Mouse (Mus musculus): ENCODE data around the gene Tfap2d. TPM values are rescaled to one million over a fixed set of nuclear protein-coding genes. Genes with fewer than 3 reads are reported as not detected.

Gene Tfap2d
- polyA plus RNA-seq, 1 experiment = not detected

DNA sequence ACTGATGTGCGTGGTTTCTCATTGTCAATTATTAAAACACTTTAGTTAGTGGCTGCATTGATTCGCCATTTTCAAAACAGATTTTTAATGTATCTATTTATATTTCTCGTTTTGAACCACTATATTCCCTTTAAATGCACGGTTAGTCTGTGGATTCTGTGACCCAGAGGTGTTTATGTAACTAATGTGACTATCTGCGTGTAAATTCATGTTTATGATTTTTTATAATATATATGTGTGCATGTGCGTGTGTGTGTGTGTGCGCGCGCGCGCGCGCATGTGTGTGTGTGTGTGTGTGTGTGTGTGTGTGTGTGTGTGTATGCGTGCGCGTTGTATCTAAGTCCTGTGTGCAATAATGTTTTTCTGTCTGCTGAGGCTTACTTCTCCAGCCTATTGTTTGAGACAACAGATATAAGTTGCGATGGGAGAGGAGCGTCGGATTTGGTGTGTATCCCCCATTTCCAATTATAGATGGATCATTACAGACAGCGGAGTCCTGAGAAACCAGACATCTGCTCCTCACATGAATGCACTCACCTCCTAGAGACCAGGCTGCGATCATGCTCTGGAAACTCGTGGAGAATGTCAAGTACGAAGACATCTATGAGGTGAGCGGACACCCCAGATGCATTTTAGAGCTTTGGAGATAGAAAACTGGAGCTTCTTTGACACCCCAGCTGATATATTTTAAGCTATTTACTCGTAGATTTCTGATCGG is 106.0 kb downstream of the Tfap2d start, which contains the start of gene Tfap2b:
TSS of gene Tfap2b (plus strand) at position 274 of the 718 bp plus-strand sequence.
- no peaks in the 10 kb centered on the region for H3K4me1 ChIP-seq (ENCODE audit: control insufficient read depth)
- no peak within 1 kb of the TSS for H3K4me3 ChIP-seq (replicated peaks)
- peaks cover 77% of the 10 kb centered on the region for H3K27me3 ChIP-seq (ENCODE audit: control insufficient read depth)
- H3K36me3 ChIP-seq (ENCODE audit: control insufficient read depth) = no peaks in the 10 kb centered on the region
- TF ChIP-seq GATA1 (IDR thresholded peaks at IDR 0.05; ENCODE audit: low read length) (no peak), TAL1 (IDR thresholded peaks at IDR 0.05; ENCODE audit: low read length) (no peak)
- H3K9me3 ChIP-seq (ENCODE audit: control insufficient read depth, low read length) = no peaks in the 10 kb centered on the region

DNA sequence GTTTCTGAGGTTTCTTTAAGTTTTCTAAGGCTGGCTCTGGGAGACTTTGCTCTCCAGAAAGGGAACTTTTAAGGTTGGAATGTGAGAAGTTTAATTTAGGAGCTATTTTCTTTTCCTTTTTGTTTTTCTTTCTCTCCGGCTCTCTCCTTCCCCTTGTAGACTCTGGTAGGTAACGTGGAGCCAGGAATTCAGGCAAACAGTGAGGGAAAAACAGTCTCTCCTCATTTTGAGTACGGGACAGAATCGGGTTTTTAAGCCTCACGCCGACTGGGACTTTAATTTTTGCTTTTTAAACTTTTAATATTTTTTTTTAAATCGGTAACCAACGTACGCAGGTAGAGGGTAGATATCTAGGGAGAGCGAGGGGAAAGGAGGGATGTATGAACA is 106.5 kb downstream of the Tfap2d start:
- H3K4me1 ChIP-seq (ENCODE audit: control insufficient read depth) = no peaks in the 10 kb centered on the region
- H3K27me3 ChIP-seq (ENCODE audit: control insufficient read depth) = peaks cover 83% of the 10 kb centered on the region
- no peaks in the 10 kb centered on the region; the same call in 1 of the 2 replicates for H3K9me3 ChIP-seq (ENCODE audit: control insufficient read depth, low read length)
- H3K4me3 ChIP-seq (replicated peaks) = no peak overlapping the region
- TF ChIP-seq GATA1 (IDR thresholded peaks at IDR 0.05; ENCODE audit: low read length) (no peak), TAL1 (IDR thresholded peaks at IDR 0.05; ENCODE audit: low read length) (no peak)
- H3K36me3 ChIP-seq (ENCODE audit: control insufficient read depth) = no peaks in the 10 kb centered on the region

DNA sequence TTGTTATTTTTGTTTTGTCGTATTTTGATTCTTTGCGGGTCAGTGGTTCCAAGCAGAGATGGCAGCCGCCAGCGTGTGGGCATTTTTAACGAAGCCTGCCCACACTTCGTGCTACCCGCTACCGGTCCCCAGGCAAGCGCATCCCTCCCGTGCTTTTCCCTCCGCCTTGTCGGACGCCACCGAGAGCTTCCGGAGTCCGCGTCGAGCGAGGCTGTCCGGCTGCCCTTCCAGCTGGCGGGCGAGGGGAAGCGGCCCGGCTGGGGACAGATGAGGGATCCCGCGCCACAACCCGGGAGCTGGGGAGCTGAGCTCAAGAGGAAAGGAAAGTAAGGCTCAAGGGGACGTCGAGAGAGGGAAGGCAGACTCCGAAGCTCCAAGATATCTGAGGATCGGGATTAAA is 107.0 kb downstream of the Tfap2d start:
- H3K4me1 ChIP-seq (ENCODE audit: control insufficient read depth) = no peaks in the 10 kb centered on the region
- no peaks in the 10 kb centered on the region for H3K36me3 ChIP-seq (ENCODE audit: control insufficient read depth)
- TF ChIP-seq GATA1 (IDR thresholded peaks at IDR 0.05; ENCODE audit: low read length) (no peak), TAL1 (IDR thresholded peaks at IDR 0.05; ENCODE audit: low read length) (no peak)
- no peaks in the 10 kb centered on the region; the same call in 1 of the 2 replicates for H3K9me3 ChIP-seq (ENCODE audit: control insufficient read depth, low read length)
- H3K27me3 ChIP-seq (ENCODE audit: control insufficient read depth) = peaks cover 87% of the 10 kb centered on the region
- no peak overlapping the region for H3K4me3 ChIP-seq (replicated peaks)

DNA sequence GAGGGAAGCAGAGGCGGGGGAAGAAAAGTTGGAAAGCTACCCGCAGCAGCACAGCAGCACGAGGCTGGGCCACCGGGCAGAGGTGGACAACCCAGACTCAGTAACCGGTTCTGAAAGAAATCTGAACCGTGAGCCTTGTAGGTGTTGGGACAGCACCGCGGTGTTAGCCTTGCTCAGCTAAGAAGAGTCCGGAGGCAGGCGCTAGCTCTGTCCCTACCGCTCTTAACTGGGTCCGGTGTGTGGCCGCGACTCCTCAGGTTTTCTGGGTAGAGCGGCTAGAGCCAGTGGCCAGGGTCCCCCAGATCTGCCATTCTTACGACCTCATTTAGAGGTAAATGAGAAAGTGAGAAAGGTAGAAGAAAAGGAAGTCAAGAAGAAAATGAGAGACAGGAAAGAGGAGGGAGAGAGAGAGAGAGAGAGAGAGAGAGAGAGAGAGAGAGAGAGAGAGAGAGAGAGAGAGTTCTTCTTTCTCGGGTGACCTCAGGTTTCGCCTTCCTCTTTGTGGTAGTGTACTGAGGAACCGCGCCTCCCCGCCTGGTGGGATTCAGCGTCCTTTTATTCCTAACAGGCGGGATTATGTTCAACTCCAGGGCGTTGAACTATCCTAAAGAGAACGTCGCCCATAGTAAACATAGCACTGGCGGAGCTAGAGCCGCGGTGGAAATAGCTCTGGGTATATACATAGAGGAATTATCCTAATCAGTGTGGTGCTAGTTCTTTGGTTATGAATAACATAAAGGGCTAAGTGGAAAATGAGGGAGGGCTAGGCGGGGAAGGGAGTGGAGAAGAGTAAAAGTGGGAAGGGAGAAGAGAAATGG is 107.6 kb downstream of the Tfap2d start:
- Histone ChIP-seq H3K4me1 (ENCODE audit: control insufficient read depth) (no peaks in the 10 kb centered on the region), H3K27me3 (ENCODE audit: control insufficient read depth) (peaks cover 93% of the 10 kb centered on the region), H3K36me3 (ENCODE audit: control insufficient read depth) (no peaks in the 10 kb centered on the region), H3K9me3 (ENCODE audit: control insufficient read depth, low read length) (no peaks in the 10 kb centered on the region; the same call in 1 of the 2 replicates), H3K4me3 (replicated peaks) (no peak overlapping the region)
- TF ChIP-seq TAL1 (IDR thresholded peaks at IDR 0.05; ENCODE audit: low read length) (no peak), GATA1 (IDR thresholded peaks at IDR 0.05; ENCODE audit: low read length) (no peak)

DNA sequence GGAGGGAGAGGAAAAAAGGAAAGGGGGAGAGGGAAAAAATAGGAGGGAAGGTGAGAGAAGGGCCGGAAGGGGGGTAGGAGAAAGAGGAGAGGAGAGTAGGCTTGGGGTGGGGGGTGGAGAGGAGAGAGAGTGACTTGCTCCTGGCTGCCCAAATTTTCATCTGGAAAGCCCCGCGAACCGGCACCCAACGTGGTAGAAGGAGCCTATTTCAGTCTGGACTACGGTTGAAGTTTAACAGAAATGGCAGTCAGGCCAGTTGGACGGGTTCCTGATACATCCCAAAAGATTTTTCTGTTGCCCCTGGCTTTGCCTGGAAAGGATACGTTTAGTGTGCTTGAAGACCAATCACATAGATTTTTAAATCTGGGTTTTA is 108.2 kb downstream of the Tfap2d start:
- Histone ChIP-seq H3K36me3 (ENCODE audit: control insufficient read depth) (no peaks in the 10 kb centered on the region), H3K4me3 (replicated peaks) (no peak overlapping the region), H3K9me3 (ENCODE audit: control insufficient read depth, low read length) (no peaks in the 10 kb centered on the region; the same call in 1 of the 2 replicates), H3K27me3 (ENCODE audit: control insufficient read depth) (peaks cover 89% of the 10 kb centered on the region), H3K4me1 (ENCODE audit: control insufficient read depth) (no peaks in the 10 kb centered on the region)
- TF ChIP-seq TAL1 (IDR thresholded peaks at IDR 0.05; ENCODE audit: low read length) (no peak), GATA1 (IDR thresholded peaks at IDR 0.05; ENCODE audit: low read length) (no peak)

DNA sequence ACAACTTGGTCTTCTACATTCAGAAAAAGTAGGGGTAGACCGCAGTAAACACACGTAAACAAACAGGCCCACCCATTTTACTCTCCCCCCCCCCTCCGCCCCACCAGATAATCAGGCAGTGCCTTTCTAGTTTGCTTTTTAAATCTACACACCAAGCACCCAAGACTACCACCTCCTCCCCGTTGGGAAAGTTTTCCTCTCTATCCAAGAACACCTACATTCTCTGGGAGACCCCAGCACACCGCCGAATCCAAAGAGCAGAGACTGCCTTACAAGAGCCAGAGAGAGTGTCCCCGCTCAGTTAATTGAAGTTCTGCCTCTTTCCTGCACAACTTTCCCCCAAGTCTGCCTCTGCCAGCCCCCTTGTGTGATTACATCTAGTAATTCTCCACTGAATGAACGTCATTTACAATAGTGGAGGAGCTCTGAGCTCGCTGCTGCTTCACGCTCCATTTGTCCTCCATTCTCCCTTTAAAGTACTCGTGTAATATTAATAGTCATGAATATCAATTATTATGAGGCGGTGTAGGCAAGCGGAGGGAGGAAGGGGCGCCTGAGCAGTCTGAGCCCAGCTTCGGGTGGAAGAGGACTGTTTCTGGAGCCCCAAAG is 108.8 kb downstream of the Tfap2d start:
- H3K4me1 ChIP-seq (ENCODE audit: control insufficient read depth) = no peaks in the 10 kb centered on the region
- no peaks in the 10 kb centered on the region; the same call in 1 of the 2 replicates for H3K9me3 ChIP-seq (ENCODE audit: control insufficient read depth, low read length)
- peaks cover 91% of the 10 kb centered on the region for H3K27me3 ChIP-seq (ENCODE audit: control insufficient read depth)
- no peak overlapping the region for H3K4me3 ChIP-seq (replicated peaks)
- H3K36me3 ChIP-seq (ENCODE audit: control insufficient read depth) = no peaks in the 10 kb centered on the region
- TF ChIP-seq GATA1 (IDR thresholded peaks at IDR 0.05; ENCODE audit: low read length) = no peak
- TF ChIP-seq TAL1 (IDR thresholded peaks at IDR 0.05; ENCODE audit: low read length) = no peak

DNA sequence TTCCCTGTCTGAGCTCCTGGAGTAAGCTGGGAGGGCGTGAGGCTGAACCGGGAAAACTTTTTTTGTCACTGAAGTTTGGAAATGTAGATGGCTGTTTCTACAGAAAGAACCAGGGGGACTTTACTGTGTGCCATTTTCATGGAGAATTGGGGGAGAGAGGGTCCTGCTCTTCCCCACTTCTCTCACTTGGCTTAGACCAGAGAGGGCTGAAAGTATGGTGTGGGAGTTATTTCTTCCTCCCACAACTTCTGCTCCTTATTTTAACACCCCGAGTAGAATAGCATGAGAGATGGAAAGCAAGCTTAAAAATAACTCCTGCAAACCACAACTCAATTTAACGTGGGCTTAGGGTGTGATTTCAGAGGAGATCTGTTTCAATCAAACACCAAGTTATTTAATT is 109.9 kb downstream of the Tfap2d start:
- Histone ChIP-seq H3K27me3 (ENCODE audit: control insufficient read depth) (peaks cover 90% of the 10 kb centered on the region), H3K4me3 (replicated peaks) (no peak overlapping the region), H3K36me3 (ENCODE audit: control insufficient read depth) (no peaks in the 10 kb centered on the region), H3K4me1 (ENCODE audit: control insufficient read depth) (no peaks in the 10 kb centered on the region), H3K9me3 (ENCODE audit: control insufficient read depth, low read length) (no peaks in the 10 kb centered on the region; the same call in 1 of the 2 replicates)
- TF ChIP-seq GATA1 (IDR thresholded peaks at IDR 0.05; ENCODE audit: low read length) (no peak), TAL1 (IDR thresholded peaks at IDR 0.05; ENCODE audit: low read length) (no peak)

DNA sequence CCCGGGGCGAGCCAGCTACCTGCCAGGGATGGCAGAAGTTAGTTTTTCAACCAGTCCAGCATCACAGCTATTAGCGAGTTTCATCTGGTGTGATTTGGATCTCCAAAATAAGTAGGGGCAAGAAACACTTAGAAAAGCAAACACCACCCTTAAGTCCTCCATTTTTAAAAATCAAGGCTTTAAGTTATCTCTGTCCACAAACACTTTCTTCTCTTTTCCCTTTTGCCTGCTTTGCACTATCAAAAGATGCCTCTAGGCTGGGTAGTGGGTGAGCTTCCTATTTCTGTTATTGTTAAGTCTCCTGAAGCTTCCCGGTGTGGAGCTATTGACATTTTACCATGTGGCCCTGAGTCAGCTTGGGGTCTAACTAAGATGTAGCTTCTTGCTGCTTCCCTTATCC is 110.3 kb downstream of the Tfap2d start:
- TF ChIP-seq GATA1 (IDR thresholded peaks at IDR 0.05; ENCODE audit: low read length) = no peak
- no peak for TF ChIP-seq TAL1 (IDR thresholded peaks at IDR 0.05; ENCODE audit: low read length)
- peaks cover 90% of the 10 kb centered on the region for H3K27me3 ChIP-seq (ENCODE audit: control insufficient read depth)
- H3K4me3 ChIP-seq (replicated peaks) = no peak overlapping the region
- no peaks in the 10 kb centered on the region; the same call in 1 of the 2 replicates for H3K9me3 ChIP-seq (ENCODE audit: control insufficient read depth, low read length)
- H3K4me1 ChIP-seq (ENCODE audit: control insufficient read depth) = no peaks in the 10 kb centered on the region
- H3K36me3 ChIP-seq (ENCODE audit: control insufficient read depth) = no peaks in the 10 kb centered on the region
